Mouse (Mus musculus) ES-E14 (cell line): ENCODE measurements at regions not wholly inside any gene's neighbourhood (a gene's known extent, or its start where the extent isn't known, plus 50 kb on each side); places are given as distances from the start of the nearest gene placed in this dataset.

Source experiments
- HCFC1 ChIP-seq: IDR thresholded peaks from 2 replicates; pipeline ENCODE4 v1.6.1; 2012; ENCODE audit warnings: low read length, inconsistent platforms, borderline replicate concordance; ENCODE audit not compliant: insufficient read depth
- ZNF384 ChIP-seq: IDR thresholded peaks from 2 replicates; pipeline ENCODE4 v1.6.1; 2012; ENCODE audit warnings: low read depth, low read length, inconsistent platforms

GRCm38 (mm10) chr17:49153994-49154393, 221.8 kb downstream of the Lrfn2 start:
- TF ChIP-seq ZNF384 (no peak), HCFC1 (no peak)
